Mouse (Mus musculus): ENCODE results near the gene Hand1. TPM values are rescaled to one million over a fixed set of nuclear protein-coding genes. Genes with fewer than 3 reads are reported as not detected.

The Hand1 gene
- polyA plus RNA-seq (2016; fragmentation: Nextera tagmentation; extraction: Ambion mirVana): 1.9 and 2.3 TPM in 2 replicates

DNA sequence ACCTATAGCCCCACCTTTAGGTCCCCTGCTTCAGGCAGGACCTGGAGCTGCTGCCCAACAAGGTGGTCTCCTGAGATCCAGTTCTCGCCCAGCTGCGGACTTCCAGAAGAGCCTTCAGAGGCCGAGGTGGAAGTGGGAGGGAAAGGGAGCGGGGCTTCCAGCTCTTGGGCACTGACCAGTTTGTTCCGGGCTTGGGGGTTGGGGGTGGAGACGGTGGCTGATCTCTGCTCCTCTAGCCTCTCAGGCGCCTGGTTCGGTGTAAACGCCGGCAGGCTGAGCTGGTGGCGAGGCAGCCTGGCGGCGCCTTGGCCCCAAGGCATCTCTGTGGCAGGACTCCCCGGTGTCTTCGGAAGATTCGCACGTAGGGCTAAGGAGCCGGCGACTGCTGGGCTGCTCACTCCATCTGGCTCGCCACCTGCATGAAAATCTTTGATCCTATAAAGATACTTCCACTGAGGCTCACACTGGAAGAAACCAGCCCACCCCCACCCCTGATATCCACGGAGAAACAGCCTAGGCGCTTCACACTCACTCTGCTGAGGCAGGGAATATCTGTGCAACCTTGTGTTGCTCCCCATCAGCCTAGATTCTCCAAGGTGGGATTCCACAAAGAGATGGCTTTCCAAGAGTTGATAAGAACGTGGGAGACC is at the start of gene Hand1:
Hand1 (minus strand) TSS at position 267 of the 650 bp plus-strand sequence.
- Histone ChIP-seq H3K9ac (replicated peaks) (no peak within 1 kb of the TSS), H3K4me3 (replicated peaks) (peak within 1 kb of the TSS; percentile 39), H3K27ac (no peak within 1 kb of the TSS), H3K4me1 (replicated peaks) (peaks cover 73% of the 10 kb centered on the region), H3K36me3 (no peaks in the 10 kb centered on the region), H3K27me3 (peaks cover 96% of the 10 kb centered on the region), H3K4me2 (peak within 1 kb of the TSS; percentile 69), H3K9me3 (no peaks in the 10 kb centered on the region)
- ATAC-seq (ENCODE audit: insufficient number of reproducible peaks, insufficient read depth, low FRiP score, low TSS enrichment, low read depth): no peak
- WGBS: 4% methylated on average over 23 of the region's 23 CpGs

DNA sequence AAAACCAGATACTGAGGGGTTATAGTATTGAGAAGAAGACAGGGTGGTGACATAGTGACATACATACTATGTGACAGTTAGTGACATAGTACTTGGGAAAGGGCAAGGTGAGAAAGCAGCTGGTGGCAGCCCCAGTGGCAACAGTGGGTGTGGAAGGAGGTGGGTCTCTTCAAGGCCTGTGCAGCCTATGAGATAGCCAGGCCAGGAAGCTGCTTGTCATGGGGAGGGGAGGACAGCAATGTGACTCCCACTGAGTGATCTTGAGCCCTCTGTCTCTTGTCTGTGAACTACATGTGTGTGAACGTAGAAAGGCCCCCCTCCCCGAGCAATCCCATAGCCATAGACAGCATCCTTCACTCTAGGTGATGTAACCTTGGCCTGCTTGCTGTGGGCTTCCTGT is 43.5 kb upstream of the Hand1 start:
- H3K27ac ChIP-seq: no peak overlapping the region
- WGBS: 82% methylated on average over 2 of the region's 2 CpGs
- H3K9ac ChIP-seq (replicated peaks): no peak overlapping the region
- H3K4me2 ChIP-seq: no peak overlapping the region
- no peaks in the 10 kb centered on the region for H3K36me3 ChIP-seq
- H3K4me1 ChIP-seq (replicated peaks): no peaks in the 10 kb centered on the region
- H3K27me3 ChIP-seq: peaks cover 11% of the 10 kb centered on the region; the same call in 1 of the 2 replicates
- no peak overlapping the region for H3K4me3 ChIP-seq (replicated peaks)
- no peak for ATAC-seq (ENCODE audit: insufficient number of reproducible peaks, insufficient read depth, low FRiP score, low TSS enrichment, low read depth)
- H3K9me3 ChIP-seq: no peaks in the 10 kb centered on the region

DNA sequence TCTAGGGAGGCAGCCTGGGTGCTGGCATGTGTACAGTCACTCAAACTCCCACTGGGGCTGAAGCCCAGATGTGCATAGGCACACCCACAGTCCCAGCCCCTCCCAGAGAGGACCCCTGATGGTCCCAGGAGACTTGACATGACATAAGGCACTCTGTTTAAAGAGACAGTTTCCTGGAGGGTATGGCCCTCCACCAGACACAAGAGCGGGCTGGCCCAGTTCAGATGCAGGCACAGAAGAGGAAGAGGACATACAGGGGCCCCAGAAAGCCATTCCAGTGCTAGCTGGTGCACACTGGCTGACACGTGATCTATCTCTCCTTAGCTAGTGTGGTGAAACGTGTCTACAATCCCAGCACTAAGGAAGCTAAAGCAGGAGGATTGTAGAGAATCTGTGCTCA is 40.4 kb upstream of the Hand1 start:
- no peaks in the 10 kb centered on the region for H3K9me3 ChIP-seq
- H3K4me2 ChIP-seq: no peak overlapping the region
- H3K27me3 ChIP-seq: peaks cover 21% of the 10 kb centered on the region
- no peaks in the 10 kb centered on the region for H3K36me3 ChIP-seq
- 61% methylated on average over 3 of the region's 3 CpGs for WGBS
- no peak overlapping the region for H3K4me3 ChIP-seq (replicated peaks)
- ATAC-seq (ENCODE audit: insufficient number of reproducible peaks, insufficient read depth, low FRiP score, low TSS enrichment, low read depth): no peak
- no peak overlapping the region for H3K9ac ChIP-seq (replicated peaks)
- H3K4me1 ChIP-seq (replicated peaks): no peaks in the 10 kb centered on the region
- H3K27ac ChIP-seq: no peak overlapping the region

DNA sequence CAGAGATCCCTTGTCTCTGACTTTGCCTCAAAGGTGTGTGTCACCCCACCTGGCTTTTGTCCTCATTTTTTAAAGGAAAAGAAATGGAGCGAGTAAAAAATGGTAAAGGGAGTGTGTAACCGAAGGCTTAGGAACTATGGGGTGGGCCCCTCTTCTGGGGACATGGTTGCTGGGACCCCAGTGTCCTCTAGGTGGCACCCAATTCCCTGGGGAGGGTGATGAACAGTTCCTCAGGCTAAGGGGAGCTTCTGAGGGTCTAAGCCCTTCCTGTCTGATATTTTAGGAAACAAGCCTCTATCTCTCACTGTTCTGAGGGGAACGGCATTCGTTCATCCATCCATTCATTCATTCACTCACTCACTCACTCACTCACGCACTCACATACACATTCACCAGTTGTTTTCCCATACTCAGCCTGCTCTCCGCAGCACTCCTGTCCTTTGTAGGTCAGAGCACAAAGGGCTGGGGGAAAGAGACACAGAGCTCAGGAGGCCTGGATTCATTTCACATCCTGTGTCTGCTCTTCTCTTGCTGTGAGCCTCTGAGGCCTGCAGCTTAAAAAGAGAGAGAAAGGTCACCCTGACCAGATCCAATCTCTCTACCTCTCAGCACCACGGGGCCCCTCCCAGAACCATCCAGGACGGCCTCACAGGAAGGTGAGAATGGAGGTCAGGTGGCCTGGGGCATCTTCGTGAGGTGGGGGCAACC is 36.3 kb upstream of the Hand1 start:
- Histone ChIP-seq H3K4me1 (replicated peaks) (peaks cover 3% of the 10 kb centered on the region; the same call in 1 of the 2 replicates), H3K4me2 (no peak overlapping the region), H3K4me3 (replicated peaks) (no peak overlapping the region), H3K27ac (no peak overlapping the region), H3K27me3 (peaks cover 42% of the 10 kb centered on the region), H3K36me3 (no peaks in the 10 kb centered on the region), H3K9me3 (no peaks in the 10 kb centered on the region), H3K9ac (replicated peaks) (no peak overlapping the region)
- ATAC-seq (ENCODE audit: insufficient number of reproducible peaks, insufficient read depth, low FRiP score, low TSS enrichment, low read depth): no peak
- WGBS: 40% methylated on average over 9 of the region's 9 CpGs

DNA sequence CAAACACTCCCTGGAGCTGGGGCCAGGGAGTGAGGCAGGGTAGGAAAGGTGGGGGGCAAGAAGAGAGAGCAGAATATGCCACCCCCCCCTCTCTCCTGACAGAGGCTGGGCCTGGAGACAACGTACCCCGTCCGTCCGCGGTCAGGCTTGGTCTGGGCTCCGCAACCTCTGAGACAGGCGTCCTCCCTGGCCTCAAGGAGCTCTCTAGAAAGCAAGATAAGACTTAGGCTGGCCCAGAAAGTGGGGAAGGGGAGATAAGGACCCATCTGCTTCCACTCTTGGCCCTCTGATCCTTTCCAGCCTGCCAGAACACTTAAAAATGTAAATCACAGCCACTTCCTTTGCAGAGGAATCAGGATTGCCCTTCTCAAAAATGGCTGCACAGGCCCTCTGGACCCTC is 33.8 kb upstream of the Hand1 start:
- peaks cover 3% of the 10 kb centered on the region; the same call in 1 of the 2 replicates for H3K4me1 ChIP-seq (replicated peaks)
- no peak overlapping the region for H3K4me3 ChIP-seq (replicated peaks)
- 0 out of 2 replicates have a peak overlapping the region, but pooled peaks have one; percentile 8 for H3K9ac ChIP-seq (replicated peaks)
- no peaks in the 10 kb centered on the region for H3K36me3 ChIP-seq
- WGBS: 29% methylated on average over 7 of the region's 7 CpGs
- no peak for ATAC-seq (ENCODE audit: insufficient number of reproducible peaks, insufficient read depth, low FRiP score, low TSS enrichment, low read depth)
- H3K9me3 ChIP-seq: no peaks in the 10 kb centered on the region
- peaks cover 42% of the 10 kb centered on the region for H3K27me3 ChIP-seq
- no peak overlapping the region for H3K4me2 ChIP-seq
- H3K27ac ChIP-seq: no peak overlapping the region

DNA sequence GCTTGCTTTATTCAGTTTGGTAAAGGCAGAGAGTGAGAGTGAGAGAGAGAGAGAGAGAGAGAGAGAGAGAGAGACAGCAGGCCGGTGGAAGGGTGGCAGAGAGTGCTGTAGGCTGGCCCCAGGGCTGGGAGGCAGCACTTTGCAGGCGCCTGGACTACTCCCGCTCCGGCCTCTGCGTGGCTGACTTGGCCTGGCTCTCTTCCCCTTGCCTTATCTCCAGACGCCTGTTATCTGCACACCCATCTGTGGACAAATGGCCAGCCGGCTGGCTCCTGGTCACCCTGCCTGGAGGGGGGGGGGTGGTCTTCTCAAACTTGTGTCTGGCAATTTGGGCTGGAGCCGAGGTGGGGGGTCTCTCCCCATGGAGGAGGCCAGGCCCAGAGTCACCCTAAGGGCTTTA is 32.0 kb upstream of the Hand1 start:
- Histone ChIP-seq H3K9ac (replicated peaks) (no peak overlapping the region), H3K4me2 (no peak overlapping the region), H3K27me3 (peaks cover 29% of the 10 kb centered on the region), H3K27ac (no peak overlapping the region), H3K4me3 (replicated peaks) (no peak overlapping the region), H3K36me3 (no peaks in the 10 kb centered on the region), H3K4me1 (replicated peaks) (peaks cover 3% of the 10 kb centered on the region; the same call in 1 of the 2 replicates), H3K9me3 (no peaks in the 10 kb centered on the region)
- peak; percentile 32; the same call in 1 of the 2 replicates for ATAC-seq (ENCODE audit: insufficient number of reproducible peaks, insufficient read depth, low FRiP score, low TSS enrichment, low read depth)
- 31% methylated on average over 8 of the region's 8 CpGs for WGBS

DNA sequence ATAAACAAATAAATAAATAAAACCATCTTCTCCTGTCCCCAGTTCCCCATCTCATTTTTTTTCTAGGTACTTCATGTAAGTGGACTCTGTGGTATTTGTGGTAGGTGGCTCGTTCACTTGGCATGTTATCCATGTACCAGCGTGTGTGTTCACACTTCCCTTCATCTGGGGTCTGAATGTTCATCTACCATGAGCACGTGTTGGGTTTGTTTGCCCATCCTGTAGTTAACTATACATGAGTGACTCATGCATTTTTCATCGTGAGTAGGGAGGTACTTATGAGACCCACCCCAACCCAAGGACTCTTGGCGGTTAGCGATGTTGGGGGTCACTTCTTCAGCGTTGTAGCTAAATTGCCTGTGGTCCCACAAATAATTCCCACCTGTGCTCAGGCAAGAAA is 29.5 kb upstream of the Hand1 start:
- 91% methylated on average over 7 of the region's 7 CpGs for WGBS
- no peaks in the 10 kb centered on the region for H3K9me3 ChIP-seq

DNA sequence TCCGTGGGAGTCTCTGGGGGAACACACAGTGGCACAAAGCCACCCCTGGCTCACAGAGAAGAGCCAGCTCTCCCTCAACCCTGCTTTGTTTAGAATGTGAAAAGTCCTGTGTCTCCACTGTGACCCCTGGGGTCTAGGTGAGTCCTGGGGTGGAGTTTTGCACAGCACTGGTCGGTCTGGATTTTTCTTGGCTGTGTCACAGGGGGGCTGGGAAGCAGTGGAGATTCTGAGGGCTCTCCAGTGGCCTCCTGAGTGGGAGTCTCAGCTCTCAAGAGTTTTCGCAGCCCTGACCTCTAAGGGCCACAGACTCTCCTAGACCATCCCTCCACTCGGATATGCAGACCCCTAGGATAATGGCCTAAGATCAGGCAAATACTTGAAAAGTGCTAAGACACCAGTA is 25.1 kb upstream of the Hand1 start:
- Histone ChIP-seq H3K27ac (no peak overlapping the region), H3K4me3 (replicated peaks) (no peak overlapping the region), H3K27me3 (no peaks in the 10 kb centered on the region), H3K9me3 (no peaks in the 10 kb centered on the region), H3K4me1 (replicated peaks) (peaks cover 7% of the 10 kb centered on the region), H3K4me2 (no peak overlapping the region), H3K9ac (replicated peaks) (no peak overlapping the region), H3K36me3 (no peaks in the 10 kb centered on the region)
- WGBS: 59% methylated on average over 4 of the region's 4 CpGs
- no peak for ATAC-seq (ENCODE audit: insufficient number of reproducible peaks, insufficient read depth, low FRiP score, low TSS enrichment, low read depth)

More for the DNA sequence above, 29.5 kb upstream of the Hand1 start:
- no peaks in the 10 kb centered on the region for H3K36me3 ChIP-seq
- peaks cover 3% of the 10 kb centered on the region; the same call in 1 of the 2 replicates for H3K4me1 ChIP-seq (replicated peaks)
- H3K4me2 ChIP-seq: no peak overlapping the region
- no peak for ATAC-seq (ENCODE audit: insufficient number of reproducible peaks, insufficient read depth, low FRiP score, low TSS enrichment, low read depth)
- no peak overlapping the region for H3K27ac ChIP-seq
- H3K4me3 ChIP-seq (replicated peaks): no peak overlapping the region
- no peak overlapping the region for H3K9ac ChIP-seq (replicated peaks)
- peaks cover 28% of the 10 kb centered on the region for H3K27me3 ChIP-seq

DNA sequence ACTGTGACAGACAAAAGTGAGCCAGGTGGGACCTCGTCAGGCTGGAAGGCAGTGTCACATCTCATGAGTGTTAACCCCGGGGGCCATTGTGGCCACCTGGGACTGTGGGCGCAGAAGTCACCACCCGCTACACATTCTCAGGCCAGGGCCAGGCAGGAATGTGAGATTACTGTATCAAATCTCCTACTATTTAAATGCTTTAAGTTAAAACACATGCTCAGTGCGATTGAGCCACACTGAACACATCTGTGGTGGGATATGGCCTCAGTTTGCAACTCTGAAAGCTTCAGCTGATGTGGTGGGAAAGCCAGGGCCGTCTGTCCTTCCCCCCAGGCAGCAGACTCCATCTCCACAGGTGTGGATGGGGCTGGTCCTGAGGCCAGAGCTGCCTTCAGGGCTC is 21.0 kb upstream of the Hand1 start:
- ATAC-seq (ENCODE audit: insufficient number of reproducible peaks, insufficient read depth, low FRiP score, low TSS enrichment, low read depth): no peak
- H3K36me3 ChIP-seq: no peaks in the 10 kb centered on the region

DNA sequence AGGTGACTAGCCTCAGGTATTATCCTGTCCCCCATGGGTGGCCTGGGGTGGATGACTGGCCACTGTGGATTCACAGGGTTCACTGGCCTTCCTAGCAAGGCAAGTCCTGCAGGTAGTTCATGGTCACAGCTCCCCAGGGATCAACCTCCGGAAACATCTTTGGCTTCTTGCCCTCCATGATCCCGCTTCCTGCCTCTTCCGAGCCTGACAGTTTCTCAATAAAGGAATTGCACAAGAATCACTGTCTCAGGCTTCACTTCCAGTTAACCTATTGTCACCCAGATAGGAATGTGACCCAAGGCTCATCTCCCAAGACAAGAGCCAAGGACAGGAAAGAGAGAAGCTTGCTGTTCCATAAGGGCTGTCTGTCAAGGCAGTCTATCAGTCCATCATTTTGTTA is 18.3 kb upstream of the Hand1 start:
- H3K4me3 ChIP-seq (replicated peaks): no peak overlapping the region
- H3K9ac ChIP-seq (replicated peaks): no peak overlapping the region
- H3K27ac ChIP-seq: no peak overlapping the region
- H3K4me1 ChIP-seq (replicated peaks): peaks cover 8% of the 10 kb centered on the region
- H3K36me3 ChIP-seq: no peaks in the 10 kb centered on the region
- ATAC-seq (ENCODE audit: insufficient number of reproducible peaks, insufficient read depth, low FRiP score, low TSS enrichment, low read depth): no peak
- H3K9me3 ChIP-seq: no peaks in the 10 kb centered on the region
- H3K4me2 ChIP-seq: no peak overlapping the region
- 67% methylated on average over 3 of the region's 3 CpGs for WGBS
- peaks cover 32% of the 10 kb centered on the region for H3K27me3 ChIP-seq

More for the DNA sequence above, 21.0 kb upstream of the Hand1 start:
- Histone ChIP-seq H3K27me3 (peaks cover 20% of the 10 kb centered on the region), H3K9me3 (no peaks in the 10 kb centered on the region), H3K4me2 (no peak overlapping the region), H3K27ac (no peak overlapping the region), H3K9ac (replicated peaks) (no peak overlapping the region), H3K4me1 (replicated peaks) (peaks cover 7% of the 10 kb centered on the region), H3K4me3 (replicated peaks) (no peak overlapping the region)
- 42% methylated on average over 6 of the region's 6 CpGs for WGBS

DNA sequence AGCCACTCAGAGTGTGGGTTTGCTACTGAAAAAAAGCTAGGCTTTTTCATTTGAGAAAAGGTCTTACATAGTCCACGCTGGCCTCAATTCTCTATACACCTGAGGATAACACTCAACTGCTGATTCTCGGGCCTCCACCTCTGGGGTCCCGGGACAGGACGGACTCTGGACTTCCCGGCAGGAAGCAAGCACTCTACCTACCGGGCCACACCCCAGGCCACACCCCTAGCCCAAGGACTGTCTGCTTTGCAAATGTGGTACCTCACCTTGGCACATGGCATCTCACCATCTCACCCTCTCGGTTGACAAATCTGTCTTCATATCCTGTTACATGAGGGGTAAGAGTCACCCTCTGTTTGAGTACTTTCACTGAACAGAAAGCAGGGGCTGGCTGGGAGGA is 17.7 kb upstream of the Hand1 start:
- H3K27ac ChIP-seq: no peak overlapping the region
- 58% methylated on average over 7 of the region's 7 CpGs for WGBS
- no peaks in the 10 kb centered on the region for H3K36me3 ChIP-seq
- no peak overlapping the region for H3K4me3 ChIP-seq (replicated peaks)
- no peak overlapping the region for H3K9ac ChIP-seq (replicated peaks)
- H3K4me1 ChIP-seq (replicated peaks): peaks cover 10% of the 10 kb centered on the region
- H3K9me3 ChIP-seq: no peaks in the 10 kb centered on the region
- H3K4me2 ChIP-seq: no peak overlapping the region
- H3K27me3 ChIP-seq: peaks cover 32% of the 10 kb centered on the region
- no peak for ATAC-seq (ENCODE audit: insufficient number of reproducible peaks, insufficient read depth, low FRiP score, low TSS enrichment, low read depth)

Measured in limb, embryonic 12.5 days (tissue).